Mouse (Mus musculus) ES-CJ7 (cell line): ENCODE measurements at regions not wholly inside any gene's neighbourhood (a gene's known extent, or its start where the extent isn't known, plus 50 kb on each side); places are given as distances from the start of the nearest gene placed in this dataset.
A peak's percentile ranks its signal among the peaks of the same experiment; 100 is the strongest.

Experiments
- DNase-seq: peaks from one replicate; pipeline ENCODE4 v3.0.0; 2011; ENCODE audit warnings: low read depth, low spot score

DNA sequence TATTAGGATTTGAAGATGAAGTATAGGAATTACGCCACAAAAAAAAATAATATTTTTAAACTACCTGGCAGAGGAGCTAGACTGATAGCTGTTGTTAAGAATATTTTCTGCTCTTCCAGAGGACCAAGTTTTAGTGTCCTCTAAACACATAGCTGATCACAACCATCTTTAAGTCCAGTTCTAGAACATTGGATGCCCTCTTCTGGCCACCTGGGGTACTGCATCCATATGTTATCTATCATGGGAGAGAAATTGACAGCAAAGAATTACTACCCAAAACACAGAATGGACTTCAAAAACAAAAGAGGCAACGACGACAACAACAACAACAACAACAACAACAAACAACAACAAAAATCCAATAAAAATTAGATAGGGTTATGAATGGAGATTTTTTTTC, 71.0 kb upstream of the Prl4a1 start:
- DNase-seq, result peak; percentile 31

DNA sequence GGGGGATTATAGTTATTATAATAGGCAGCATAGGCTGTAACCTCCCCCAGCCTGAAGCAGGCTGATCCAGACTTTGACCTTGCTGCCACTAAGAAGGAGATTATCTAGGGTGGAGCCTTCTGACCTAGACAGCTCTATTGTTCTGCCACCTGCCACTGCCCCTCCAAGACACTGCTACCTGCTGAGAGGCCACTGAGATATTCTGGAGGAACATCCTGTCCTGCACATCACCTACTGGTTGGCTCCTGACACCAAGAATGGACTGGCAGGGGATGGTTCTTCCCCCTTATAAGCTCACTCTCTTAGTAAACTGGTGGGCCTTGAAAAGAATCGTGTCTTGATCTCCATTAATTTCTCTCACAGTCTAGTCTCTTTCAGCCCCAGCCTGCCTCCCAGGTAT, 55.6 kb upstream of the Prl4a1 start:
- peak; percentile 75 for DNase-seq

GRCm38 (mm10) chr13:27962381-27962780, 53.6 kb upstream of the Prl4a1 start:
- DNase-seq, result peak; percentile 21

GRCm38 (mm10) chr13:27966021-27966420, 50.0 kb upstream of the Prl4a1 start:
- peak; percentile 71 for DNase-seq
